Mouse (Mus musculus): ENCODE measurements around the gene Nckap5. TPM values are rescaled to one million over a fixed set of nuclear protein-coding genes. Genes with fewer than 3 reads are reported as not detected.

Gene Nckap5
- total and polyA plus RNA-seq, 3 experiments: not detected

DNA sequence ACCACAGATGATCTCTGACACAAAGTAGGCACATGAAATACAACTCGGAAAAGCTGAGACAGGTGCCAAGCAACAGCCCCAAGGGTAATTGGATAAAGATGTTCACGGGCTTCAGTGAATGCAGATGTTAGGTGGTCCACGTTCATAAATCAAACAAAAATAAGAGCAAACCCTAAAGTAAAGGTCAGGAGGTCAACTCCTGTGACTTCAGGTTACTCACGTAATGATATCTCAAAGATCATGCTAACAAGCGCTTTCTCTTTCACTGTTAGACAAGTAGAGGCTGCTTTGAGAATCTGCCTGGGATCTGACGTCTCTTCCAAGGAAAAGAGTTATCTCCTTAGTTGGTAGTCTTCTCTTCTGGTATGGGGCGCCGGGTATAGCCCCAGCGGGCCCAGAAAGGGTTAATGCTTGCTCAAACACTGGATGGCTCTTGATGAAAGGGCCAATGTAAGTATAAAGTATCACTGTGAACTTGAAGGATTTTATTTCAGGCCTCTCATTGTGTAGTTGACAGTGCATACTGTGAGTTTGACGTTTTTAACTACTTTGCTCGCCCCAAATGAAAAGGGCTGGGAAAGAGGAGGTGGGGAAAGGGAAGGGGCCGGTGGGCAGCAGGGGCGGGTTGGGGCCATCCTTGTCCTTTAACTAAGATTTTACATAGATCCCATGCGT is 85.8 kb downstream of the Nckap5 start:
- DNase-seq (ENCODE audit: low read depth, low spot score): no peak
- no peak overlapping the region for H3K9ac ChIP-seq (ENCODE audit: control insufficient read depth, low read depth, low read length, poor library complexity, severe bottlenecking)
- H3K36me3 ChIP-seq (ENCODE audit: control insufficient read depth in 1 of 2, insufficient read depth in 2 of 2, low read length in 2 of 2): no peaks in the 10 kb centered on the region
- H3K27ac ChIP-seq (ENCODE audit: control insufficient read depth, low read depth, low read length): no peak overlapping the region
- H3K79me2 ChIP-seq (ENCODE audit: control insufficient read depth, insufficient read depth, low read length, poor library complexity): no peaks in the 10 kb centered on the region
- H3K9me3 ChIP-seq (replicated peaks; ENCODE audit: insufficient read depth, low read length): no peaks in the 10 kb centered on the region
- TF ChIP-seq TBP (IDR thresholded peaks at IDR 0.05; ENCODE audit: low read depth, low read length): no peak
- TF ChIP-seq JUND (IDR thresholded peaks at IDR 0.05; ENCODE audit: low read depth, low read length): no peak
- no peak for TF ChIP-seq CTCF (IDR thresholded peaks at IDR 0.05 in 2 of 3, conservative IDR thresholded peaks at IDR 0.05 in 1 of 3; ENCODE audit: control insufficient read depth in 1 of 3, insufficient read depth in 1 of 3, low read depth in 2 of 3, low read length in 3 of 3, poor library complexity in 1 of 3, severe bottlenecking in 1 of 3)
- TF ChIP-seq HCFC1 (IDR thresholded peaks at IDR 0.05; ENCODE audit: low read depth, low read length): no peak
- TF ChIP-seq CHD2 (IDR thresholded peaks at IDR 0.05; ENCODE audit: low read length): no peak
- no peaks in the 10 kb centered on the region for H3K4me1 ChIP-seq (ENCODE audit: control insufficient read depth in 1 of 2, insufficient read depth in 2 of 2, low read length in 2 of 2)
- no peak overlapping the region for H3K4me3 ChIP-seq (ENCODE audit: control insufficient read depth in 1 of 2, insufficient read depth in 1 of 2, low read depth in 2 of 2, low read length in 2 of 2)
- H3K27me3 ChIP-seq (ENCODE audit: control insufficient read depth in 1 of 2, insufficient read depth in 2 of 2, low read length in 2 of 2): no peaks in the 10 kb centered on the region

DNA sequence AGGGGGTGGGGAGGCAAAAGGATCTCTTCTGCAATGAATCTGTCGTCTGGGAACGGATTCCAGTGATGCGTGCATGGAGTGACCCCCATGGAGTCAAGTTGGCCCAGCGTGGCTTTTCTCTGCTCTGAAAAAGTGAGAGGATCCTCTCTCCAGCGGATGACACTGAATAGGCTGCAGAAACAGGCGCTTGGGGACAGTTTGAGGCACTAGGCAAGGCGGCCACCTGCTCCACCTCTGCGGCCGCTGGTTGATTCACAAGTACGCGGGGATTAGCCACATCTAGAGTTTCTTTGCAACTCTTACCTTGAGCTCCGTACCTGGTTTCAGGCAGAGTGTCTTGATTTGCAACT is 92.3 kb downstream of the Nckap5 start:
- no peaks in the 10 kb centered on the region for H3K9me3 ChIP-seq (replicated peaks; ENCODE audit: insufficient read depth, low read length)

DNA sequence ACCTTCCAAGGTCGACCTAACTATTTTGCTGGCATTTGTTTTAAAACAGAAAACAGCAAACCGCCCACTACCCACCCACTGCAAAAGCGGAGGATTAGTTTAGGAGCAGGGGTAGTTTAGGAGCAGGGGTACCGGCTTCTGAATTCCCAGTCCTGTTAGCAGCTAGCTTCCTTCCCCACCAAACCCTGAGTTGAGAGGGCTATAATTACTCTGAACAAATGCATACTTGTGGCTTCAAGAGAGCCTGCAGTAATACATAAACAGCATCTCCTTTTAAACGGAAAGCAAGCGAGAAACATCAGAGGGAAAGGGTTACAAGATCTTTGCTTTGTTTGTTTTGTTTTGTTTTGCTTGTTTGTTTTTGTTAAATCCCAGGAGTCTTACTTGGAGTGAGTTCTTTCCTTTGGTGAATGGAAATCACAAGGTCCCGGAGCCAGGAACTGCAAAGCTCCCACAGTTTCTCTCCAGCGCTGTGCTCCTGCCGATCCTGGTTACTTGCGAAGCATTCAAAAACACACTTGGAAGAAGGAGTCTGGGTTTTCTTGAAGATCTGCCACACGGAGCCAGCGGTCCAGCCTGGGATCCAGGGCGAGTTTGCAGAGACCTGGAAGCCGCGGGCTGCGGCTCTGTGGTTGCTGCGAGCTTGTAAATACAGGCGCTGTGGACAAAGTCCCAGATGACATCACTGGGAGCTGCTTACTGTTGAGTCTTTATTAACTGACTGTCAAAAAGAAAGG is 92.9 kb downstream of the Nckap5 start:
- H3K9me3 ChIP-seq (replicated peaks; ENCODE audit: insufficient read depth, low read length): no peaks in the 10 kb centered on the region
- H3K27ac ChIP-seq (ENCODE audit: control insufficient read depth, low read depth, low read length): no peak overlapping the region
- DNase-seq (ENCODE audit: low read depth, low spot score): no peak
- no peaks in the 10 kb centered on the region for H3K4me1 ChIP-seq (ENCODE audit: control insufficient read depth in 1 of 2, insufficient read depth in 2 of 2, low read length in 2 of 2)
- H3K27me3 ChIP-seq (ENCODE audit: control insufficient read depth in 1 of 2, insufficient read depth in 2 of 2, low read length in 2 of 2): no peaks in the 10 kb centered on the region; a peak in 1 of 4 replicates
- no peak overlapping the region for H3K4me3 ChIP-seq (ENCODE audit: control insufficient read depth in 1 of 2, insufficient read depth in 1 of 2, low read depth in 2 of 2, low read length in 2 of 2)
- TF ChIP-seq SIN3A (IDR thresholded peaks at IDR 0.05; ENCODE audit: low read length) (no peak), ZNF384 (IDR thresholded peaks at IDR 0.05; ENCODE audit: low read depth, low read length) (no peak)
- H3K79me2 ChIP-seq (ENCODE audit: control insufficient read depth, insufficient read depth, low read length, poor library complexity): no peaks in the 10 kb centered on the region
- no peak overlapping the region for H3K9ac ChIP-seq (ENCODE audit: control insufficient read depth, low read depth, low read length, poor library complexity, severe bottlenecking)
- no peaks in the 10 kb centered on the region for H3K36me3 ChIP-seq (ENCODE audit: control insufficient read depth in 1 of 2, insufficient read depth in 2 of 2, low read length in 2 of 2)

More for the DNA sequence above, 92.3 kb downstream of the Nckap5 start:
- Histone ChIP-seq H3K27me3 (ENCODE audit: control insufficient read depth in 1 of 2, insufficient read depth in 2 of 2, low read length in 2 of 2) (no peaks in the 10 kb centered on the region; a peak in 1 of 4 replicates), H3K79me2 (ENCODE audit: control insufficient read depth, insufficient read depth, low read length, poor library complexity) (no peaks in the 10 kb centered on the region), H3K36me3 (ENCODE audit: control insufficient read depth in 1 of 2, insufficient read depth in 2 of 2, low read length in 2 of 2) (no peaks in the 10 kb centered on the region), H3K9ac (ENCODE audit: control insufficient read depth, low read depth, low read length, poor library complexity, severe bottlenecking) (no peak overlapping the region), H3K27ac (ENCODE audit: control insufficient read depth, low read depth, low read length) (no peak overlapping the region), H3K4me1 (ENCODE audit: control insufficient read depth in 1 of 2, insufficient read depth in 2 of 2, low read length in 2 of 2) (no peaks in the 10 kb centered on the region), H3K4me3 (ENCODE audit: control insufficient read depth in 1 of 2, insufficient read depth in 1 of 2, low read depth in 2 of 2, low read length in 2 of 2) (no peak overlapping the region)
- TF ChIP-seq MYB (IDR thresholded peaks at IDR 0.05; ENCODE audit: low read depth, low read length): no peak
- TF ChIP-seq POLR2AphosphoS5 (IDR thresholded peaks at IDR 0.05; ENCODE audit: borderline replicate concordance, low read depth, low read length): no peak
- TF ChIP-seq ZMIZ1 (IDR thresholded peaks at IDR 0.05; ENCODE audit: low read depth, low read length): no peak
- no peak for TF ChIP-seq EP300 (IDR thresholded peaks at IDR 0.05; ENCODE audit: low read depth in 1 of 2, low read length in 2 of 2)
- TF ChIP-seq MAFK (IDR thresholded peaks at IDR 0.05; ENCODE audit: borderline replicate concordance, low read depth, low read length): no peak
- TF ChIP-seq MXI1 (IDR thresholded peaks at IDR 0.05; ENCODE audit: low read depth, low read length): no peak
- no peak for TF ChIP-seq JUND (IDR thresholded peaks at IDR 0.05; ENCODE audit: low read depth, low read length)
- no peak for TF ChIP-seq GABPA (IDR thresholded peaks at IDR 0.05; ENCODE audit: low read depth, low read length)
- no peak for TF ChIP-seq MYC (IDR thresholded peaks at IDR 0.05; ENCODE audit: low read depth, low read length)
- no peak for TF ChIP-seq USF2 (IDR thresholded peaks at IDR 0.05; ENCODE audit: borderline replicate concordance in 1 of 2, insufficient read depth in 1 of 2, low read depth in 1 of 2, low read length in 2 of 2)
- no peak for TF ChIP-seq POLR2A (IDR thresholded peaks at IDR 0.05; ENCODE audit: control insufficient read depth in 1 of 2, insufficient read depth in 1 of 2, low read depth in 1 of 2, low read length in 2 of 2, poor library complexity in 1 of 2)
- no peak for TF ChIP-seq CTCF (IDR thresholded peaks at IDR 0.05 in 2 of 3, conservative IDR thresholded peaks at IDR 0.05 in 1 of 3; ENCODE audit: control insufficient read depth in 1 of 3, insufficient read depth in 1 of 3, low read depth in 2 of 3, low read length in 3 of 3, poor library complexity in 1 of 3, severe bottlenecking in 1 of 3)
- TF ChIP-seq POLR2AphosphoS2 (IDR thresholded peaks at IDR 0.05; ENCODE audit: low read length): no peak
- TF ChIP-seq ETS1 (IDR thresholded peaks at IDR 0.05; ENCODE audit: low read depth, low read length): no peak
- no peak for TF ChIP-seq CHD2 (IDR thresholded peaks at IDR 0.05; ENCODE audit: low read length)
- no peak for TF ChIP-seq USF1 (IDR thresholded peaks at IDR 0.05; ENCODE audit: low read depth, low read length)
- no peak for TF ChIP-seq NRF1 (IDR thresholded peaks at IDR 0.05; ENCODE audit: insufficient read depth, low read depth, low read length, poor library complexity, severe bottlenecking)
- DNase-seq (ENCODE audit: low read depth, low spot score): no peak

Measured in MEL (cell line).